Mouse (Mus musculus) myocyte (in vitro differentiated cells): ENCODE data around the gene Gm11099. TPM values are rescaled to one million over a fixed set of nuclear protein-coding genes. Genes with fewer than 3 reads are reported as not detected.

Source experiments
- H3K27me3 ChIP-seq: one replicate; pipeline ENCODE4 v1.6.1; 2011; ENCODE audit not compliant: control insufficient read depth, insufficient read depth, insufficient read length
- H3K36me3 ChIP-seq: one replicate; pipeline ENCODE4 v1.6.1; 2011; ENCODE audit not compliant: control insufficient read depth, insufficient read depth
- H3K4me2 ChIP-seq: one replicate; pipeline ENCODE4 v1.6.1; 2011; ENCODE audit warnings: low read depth, control low read depth
- H3K4me3 ChIP-seq: one replicate; pipeline ENCODE4 v1.5.1; 2011; ENCODE audit warnings: mild to moderate bottlenecking, control low read depth, moderate library complexity
- H3K79me2 ChIP-seq: one replicate; pipeline ENCODE4 v1.6.1; 2011; ENCODE audit not compliant: control insufficient read depth, insufficient read depth
- H3ac ChIP-seq: one replicate; pipeline ENCODE4 v1.6.1; 2011; ENCODE audit not compliant: control insufficient read depth, insufficient read length
- CEBPB ChIP-seq: IDR thresholded peaks from 2 replicates; pipeline ENCODE4 v1.6.1; 2011; ENCODE audit warnings: mild to moderate bottlenecking, moderate library complexity; ENCODE audit not compliant: poor library complexity, insufficient read depth, severe bottlenecking
- E2F4 ChIP-seq: IDR thresholded peaks from one replicate; pipeline ENCODE4 v1.6.1; 2011; ENCODE audit warnings: mild to moderate bottlenecking, control low read depth, moderate library complexity; ENCODE audit not compliant: insufficient read depth
- MAX ChIP-seq: IDR thresholded peaks from one replicate; pipeline ENCODE4 v1.6.1; 2011; ENCODE audit warnings: low read depth, mild to moderate bottlenecking, control low read depth
- MYOD1 ChIP-seq, 3 experiments: IDR thresholded peaks; one replicate each; pipeline ENCODE4 v1.6.1; 2011; ENCODE audit warnings: control low read depth in 2 of 3, low read depth in 2 of 3, mild to moderate bottlenecking in 2 of 3, moderate library complexity in 1 of 3; ENCODE audit not compliant: insufficient read length in 2 of 3, control insufficient read depth in 1 of 3
- MYOG ChIP-seq, 3 experiments: IDR thresholded peaks; one replicate each; pipeline ENCODE4 v1.6.1; 2011; ENCODE audit warnings: control low read depth in 2 of 3, low read depth in 2 of 3, mild to moderate bottlenecking in 2 of 3; ENCODE audit not compliant: insufficient read length in 2 of 3, control insufficient read depth in 1 of 3, insufficient read depth in 1 of 3
- POLR2A ChIP-seq: IDR thresholded peaks from one replicate; pipeline ENCODE4 v1.6.1; 2011; ENCODE audit warnings: low read depth, mild to moderate bottlenecking, control low read depth, moderate library complexity; ENCODE audit not compliant: insufficient read length
- POLR2AphosphoS2 ChIP-seq: IDR thresholded peaks from one replicate; pipeline ENCODE4 v1.6.1; 2011; ENCODE audit warnings: low read depth, control low read depth; ENCODE audit not compliant: insufficient read length
- REST ChIP-seq: IDR thresholded peaks from one replicate; pipeline ENCODE4 v1.6.1; 2011; ENCODE audit warnings: mild to moderate bottlenecking, control low read depth, moderate library complexity; ENCODE audit not compliant: insufficient read depth, insufficient read length
- SRF ChIP-seq: IDR thresholded peaks from one replicate; pipeline ENCODE4 v1.6.1; 2011; ENCODE audit warnings: low read depth; ENCODE audit not compliant: control insufficient read depth, insufficient read length
- TCF12 ChIP-seq: IDR thresholded peaks from one replicate; pipeline ENCODE4 v1.6.1; 2011; ENCODE audit warnings: mild to moderate bottlenecking, control low read depth; ENCODE audit not compliant: poor library complexity, insufficient read depth, severe bottlenecking
- TCF3 ChIP-seq: IDR thresholded peaks from one replicate; pipeline ENCODE4 v1.6.1; 2011; ENCODE audit warnings: low read depth, control low read depth; ENCODE audit not compliant: insufficient read length
- USF1 ChIP-seq: IDR thresholded peaks from one replicate; pipeline ENCODE4 v1.6.1; 2011; ENCODE audit warnings: low read depth, mild to moderate bottlenecking, control low read depth, moderate library complexity
- polyA plus RNA-seq: library from polyadenylated mRNA; unstranded; fragments of >200 nt; fragmentation: generic; extraction: Trizol; gene quantifications from one replicate; pipeline ENCODE4 v1.2.1, GENCODE M21; 2012; ENCODE audit warnings: missing spikeins

Gene Gm11099
- polyA plus RNA-seq, 1 experiment: not detected

DNA sequence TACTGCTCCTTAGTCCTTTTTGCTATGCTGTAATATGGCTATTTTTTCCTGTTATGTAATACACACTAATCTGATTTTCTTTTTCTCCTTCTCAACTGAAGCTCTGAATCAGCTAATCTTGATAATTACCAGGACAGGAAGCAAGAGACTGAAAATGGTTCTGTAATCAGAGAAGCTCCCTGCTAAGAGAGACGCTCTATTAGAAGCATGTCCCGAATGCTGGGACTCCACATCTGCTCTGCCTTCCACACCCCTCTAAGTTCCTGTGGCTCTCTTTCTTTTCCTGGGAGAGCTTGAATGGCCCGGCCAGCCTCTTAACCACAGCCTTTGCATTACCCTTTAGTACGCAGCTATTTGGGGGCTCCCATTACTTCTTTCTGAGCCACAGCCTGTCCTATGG is 45.8 kb downstream of the Gm11099 start:
- H3K36me3 ChIP-seq: no peaks in the 10 kb centered on the region
- no peak overlapping the region for H3ac ChIP-seq
- H3K79me2 ChIP-seq: no peaks in the 10 kb centered on the region
- no peak overlapping the region for H3K4me3 ChIP-seq
- no peaks in the 10 kb centered on the region for H3K27me3 ChIP-seq
- H3K4me2 ChIP-seq: no peak overlapping the region
- TF ChIP-seq REST: no peak
- no peak for TF ChIP-seq POLR2A
- no peak for TF ChIP-seq MAX
- no peak for TF ChIP-seq CEBPB
- TF ChIP-seq SRF: no peak
- TF ChIP-seq E2F4: no peak
- no peak for TF ChIP-seq TCF12
- TF ChIP-seq MYOG (IDR thresholded peaks at IDR 0.05; ENCODE audit: control insufficient read depth in 1 of 3, insufficient read depth in 1 of 3, insufficient read length in 2 of 3, low read depth in 2 of 3): no peak
- TF ChIP-seq TCF3: no peak
- no peak for TF ChIP-seq MYOD1 (IDR thresholded peaks at IDR 0.05; ENCODE audit: control insufficient read depth in 1 of 3, insufficient read length in 2 of 3, low read depth in 2 of 3)
- TF ChIP-seq POLR2AphosphoS2: no peak
- no peak for TF ChIP-seq USF1

DNA sequence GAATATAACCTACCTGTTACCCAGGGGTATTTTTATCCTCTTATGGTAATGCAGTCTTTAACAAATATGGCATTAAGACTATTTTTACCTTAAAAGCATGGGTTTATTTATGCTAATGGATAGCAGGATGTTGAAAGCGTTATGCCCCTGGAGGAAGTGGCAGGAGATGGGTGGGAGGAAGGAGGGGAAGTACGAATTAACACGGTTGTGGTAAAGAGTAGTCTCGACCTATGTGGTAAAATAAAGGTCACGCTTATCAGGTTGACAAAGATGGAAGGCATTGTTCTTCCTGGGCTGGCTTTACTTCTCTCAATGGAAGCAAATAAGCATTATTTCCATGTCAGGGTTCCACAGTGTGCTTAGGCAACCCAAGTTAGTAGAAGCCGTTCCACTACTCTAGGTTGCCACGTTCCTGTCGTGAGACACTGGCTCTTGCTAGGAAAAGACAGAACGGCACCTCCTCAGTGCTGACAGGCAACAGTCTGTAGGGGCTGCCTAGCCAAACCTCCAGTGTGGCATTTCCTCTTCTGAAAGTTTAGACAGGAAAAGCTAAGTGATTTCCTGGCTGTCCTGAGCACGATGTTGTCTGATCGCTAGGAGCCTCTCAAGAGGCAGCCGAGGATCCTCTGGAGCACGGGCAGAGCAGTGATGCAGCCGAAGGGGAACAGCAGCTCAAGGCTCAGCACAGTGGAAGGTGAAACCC is 47.7 kb downstream of the Gm11099 start:
- H3K27me3 ChIP-seq: no peaks in the 10 kb centered on the region
- no peaks in the 10 kb centered on the region for H3K79me2 ChIP-seq
- H3K36me3 ChIP-seq: no peaks in the 10 kb centered on the region
- no peak overlapping the region for H3K4me2 ChIP-seq
- H3K4me3 ChIP-seq: no peak overlapping the region
- H3ac ChIP-seq: no peak overlapping the region
- TF ChIP-seq TCF3 (no peak), MAX (no peak), SRF (no peak), MYOG (IDR thresholded peaks at IDR 0.05; ENCODE audit: control insufficient read depth in 1 of 3, insufficient read depth in 1 of 3, insufficient read length in 2 of 3, low read depth in 2 of 3) (no peak), USF1 (no peak), CEBPB (no peak), MYOD1 (IDR thresholded peaks at IDR 0.05; ENCODE audit: control insufficient read depth in 1 of 3, insufficient read length in 2 of 3, low read depth in 2 of 3) (no peak), POLR2AphosphoS2 (no peak), TCF12 (no peak), E2F4 (no peak), POLR2A (no peak), REST (no peak)

DNA sequence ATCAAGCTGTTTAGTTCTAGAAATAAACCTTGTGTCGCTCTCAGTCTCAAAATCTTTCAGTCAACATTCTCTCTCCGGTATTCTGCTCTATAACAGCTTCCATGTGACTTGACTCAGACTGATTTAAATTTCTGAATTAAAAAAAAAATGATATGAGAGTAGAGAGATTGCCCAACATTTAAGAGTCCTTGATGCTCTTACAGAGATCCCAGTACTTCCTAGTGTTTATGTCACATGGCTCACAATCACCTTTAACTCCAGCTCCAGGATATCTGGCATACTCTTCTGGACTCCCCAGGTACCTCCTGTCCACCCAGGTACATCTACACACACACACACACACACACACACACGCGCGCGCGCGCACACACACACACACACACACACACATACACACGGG is 53.1 kb downstream of the Gm11099 start:
- Histone ChIP-seq H3K27me3 (no peaks in the 10 kb centered on the region), H3K4me2 (no peak overlapping the region), H3K36me3 (no peaks in the 10 kb centered on the region), H3K4me3 (no peak overlapping the region), H3ac (no peak overlapping the region), H3K79me2 (no peaks in the 10 kb centered on the region)
- TF ChIP-seq SRF: no peak
- no peak for TF ChIP-seq POLR2A
- no peak for TF ChIP-seq E2F4
- no peak for TF ChIP-seq MYOG (IDR thresholded peaks at IDR 0.05; ENCODE audit: control insufficient read depth in 1 of 3, insufficient read depth in 1 of 3, insufficient read length in 2 of 3, low read depth in 2 of 3)
- TF ChIP-seq MAX: no peak
- no peak for TF ChIP-seq TCF12
- no peak for TF ChIP-seq TCF3
- TF ChIP-seq POLR2AphosphoS2: no peak
- no peak for TF ChIP-seq MYOD1 (IDR thresholded peaks at IDR 0.05; ENCODE audit: control insufficient read depth in 1 of 3, insufficient read length in 2 of 3, low read depth in 2 of 3)

DNA sequence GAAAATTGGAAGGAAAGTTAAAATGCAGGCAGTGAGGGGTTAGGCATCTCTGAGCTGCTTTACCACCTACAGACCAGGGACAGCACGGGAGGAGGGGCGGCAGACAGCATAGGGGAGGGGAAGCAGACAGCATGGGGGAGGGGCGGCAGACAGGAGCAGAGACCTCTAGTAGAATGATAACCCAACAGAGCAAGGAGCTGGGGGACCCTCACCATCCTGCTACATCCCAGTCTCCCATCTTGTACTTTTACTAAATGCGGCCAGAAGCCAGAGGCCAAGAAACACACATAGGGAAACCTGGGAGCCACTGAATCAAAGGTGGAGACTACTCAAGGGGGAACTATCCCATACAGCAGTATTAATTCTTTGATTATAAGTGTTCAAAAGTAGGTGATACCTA is 59.1 kb downstream of the Gm11099 start:
- no peaks in the 10 kb centered on the region for H3K27me3 ChIP-seq
- H3K4me2 ChIP-seq: no peak overlapping the region
- no peaks in the 10 kb centered on the region for H3K36me3 ChIP-seq
- H3K79me2 ChIP-seq: no peaks in the 10 kb centered on the region
- no peak overlapping the region for H3ac ChIP-seq
- no peak for TF ChIP-seq MYOD1 (IDR thresholded peaks at IDR 0.05; ENCODE audit: control insufficient read depth in 1 of 3, insufficient read length in 2 of 3, low read depth in 2 of 3)
- no peak for TF ChIP-seq MYOG (IDR thresholded peaks at IDR 0.05; ENCODE audit: control insufficient read depth in 1 of 3, insufficient read depth in 1 of 3, insufficient read length in 2 of 3, low read depth in 2 of 3)
- no peak for TF ChIP-seq TCF3
- TF ChIP-seq E2F4: no peak
- TF ChIP-seq MAX: no peak
- no peak for TF ChIP-seq SRF
- no peak for TF ChIP-seq USF1
- TF ChIP-seq TCF12: no peak
- no peak for TF ChIP-seq REST
- no peak for TF ChIP-seq POLR2AphosphoS2
- TF ChIP-seq CEBPB: no peak
- no peak for TF ChIP-seq POLR2A
- H3K4me3 ChIP-seq: no peak overlapping the region
